Mouse (Mus musculus): ENCODE measurements around the gene Crispld2. TPM values are rescaled to one million over a fixed set of nuclear protein-coding genes. Genes with fewer than 3 reads are reported as not detected.

The Crispld2 gene
- total and polyA plus RNA-seq, 2 experiments from 2014 or later = 2.6 to 5.6 TPM

DNA sequence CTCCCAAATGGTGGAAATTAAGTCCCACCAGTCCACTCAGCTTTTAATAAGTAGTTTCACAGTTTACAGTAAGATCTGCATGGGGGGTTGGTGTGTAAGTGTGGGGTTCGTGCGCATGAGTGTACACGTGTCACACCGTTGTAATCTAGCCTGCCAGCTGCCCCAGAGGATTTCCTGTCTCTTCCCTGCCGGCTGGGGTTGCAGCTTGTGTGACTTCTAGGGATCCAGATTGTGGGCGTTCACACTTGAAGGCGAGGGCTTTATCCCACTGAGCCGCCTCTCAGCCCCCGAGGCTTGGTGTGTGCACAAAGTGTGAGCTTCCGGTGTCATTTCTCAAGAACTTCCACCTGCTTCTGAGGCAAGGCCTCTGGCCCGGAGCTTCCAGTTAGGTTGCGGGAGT lies 19.7 kb upstream of the Crispld2 start:
- ATAC-seq (no peak), DNase-seq (ENCODE audit: low spot score) (no peak)
- no peaks in the 10 kb centered on the region for H3K4me1 ChIP-seq (ENCODE audit: insufficient read depth, low read length)
- no peaks in the 10 kb centered on the region for H3K36me3 ChIP-seq (ENCODE audit: insufficient read depth, low read length)
- 0 out of 2 replicates have a peak, but pooled peaks cover under 1% of the 10 kb centered on the region for H3K9me3 ChIP-seq (ENCODE audit: low read length)
- no peak overlapping the region for H3K4me3 ChIP-seq (ENCODE audit: low read length)
- no peaks in the 10 kb centered on the region for H3K27me3 ChIP-seq (ENCODE audit: insufficient read depth, low read length)
- H3K27ac ChIP-seq = no peak overlapping the region
- 73% methylated on average over 12 of the region's 12 CpGs for WGBS
- H3K9ac ChIP-seq (replicated peaks; ENCODE audit: low read length) = no peak overlapping the region
- TF ChIP-seq CTCF (IDR thresholded peaks at IDR 0.05; ENCODE audit: low read depth) = no peak
- H3K4me2 ChIP-seq (ENCODE audit: low read depth, low read length) = no peak overlapping the region

GRCm38 (mm10) chr8:119978770-119979381 lies 13.4 kb upstream of the Crispld2 start:
- no peak overlapping the region for H3K27ac ChIP-seq
- H3K9me3 ChIP-seq (ENCODE audit: low read length) = no peaks in the 10 kb centered on the region
- no peak for TF ChIP-seq CTCF (IDR thresholded peaks at IDR 0.05; ENCODE audit: low read depth)
- H3K27me3 ChIP-seq (ENCODE audit: insufficient read depth, low read length) = no peaks in the 10 kb centered on the region
- WGBS = 51% methylated on average over 11 of the region's 11 CpGs
- ATAC-seq = no peak
- H3K9ac ChIP-seq (replicated peaks; ENCODE audit: low read length) = no peak overlapping the region
- no peaks in the 10 kb centered on the region for H3K4me1 ChIP-seq (ENCODE audit: insufficient read depth, low read length)
- H3K4me2 ChIP-seq (ENCODE audit: low read depth, low read length) = no peak overlapping the region
- no peaks in the 10 kb centered on the region for H3K36me3 ChIP-seq (ENCODE audit: insufficient read depth, low read length)
- H3K4me3 ChIP-seq (ENCODE audit: low read length) = no peak overlapping the region
- no peak for DNase-seq (ENCODE audit: low spot score)

GRCm38 (mm10) chr8:119981253-119981652 lies 11.0 kb upstream of the Crispld2 start:
- H3K4me1 ChIP-seq (ENCODE audit: insufficient read depth, low read length) = no peaks in the 10 kb centered on the region
- no peak overlapping the region for H3K9ac ChIP-seq (replicated peaks; ENCODE audit: low read length)
- no peaks in the 10 kb centered on the region for H3K9me3 ChIP-seq (ENCODE audit: low read length)
- H3K4me2 ChIP-seq (ENCODE audit: low read depth, low read length) = no peak overlapping the region
- WGBS = 79% methylated on average over 4 of the region's 4 CpGs
- DNase-seq (ENCODE audit: low spot score) (no peak), ATAC-seq (no peak)
- H3K4me3 ChIP-seq (ENCODE audit: low read length) = no peak overlapping the region
- H3K36me3 ChIP-seq (ENCODE audit: insufficient read depth, low read length) = no peaks in the 10 kb centered on the region
- H3K27me3 ChIP-seq (ENCODE audit: insufficient read depth, low read length) = no peaks in the 10 kb centered on the region
- TF ChIP-seq CTCF (IDR thresholded peaks at IDR 0.05; ENCODE audit: low read depth) = peak; percentile 43
- H3K27ac ChIP-seq = no peak overlapping the region

- no peaks in the 10 kb centered on the region for H3K9me3 ChIP-seq (ENCODE audit: low read length)
- DNase-seq (ENCODE audit: low spot score) = no peak
These were observed 8.2 kb upstream of the Crispld2 start for GRCm38 (mm10) chr8:119984085-119984484.

DNA sequence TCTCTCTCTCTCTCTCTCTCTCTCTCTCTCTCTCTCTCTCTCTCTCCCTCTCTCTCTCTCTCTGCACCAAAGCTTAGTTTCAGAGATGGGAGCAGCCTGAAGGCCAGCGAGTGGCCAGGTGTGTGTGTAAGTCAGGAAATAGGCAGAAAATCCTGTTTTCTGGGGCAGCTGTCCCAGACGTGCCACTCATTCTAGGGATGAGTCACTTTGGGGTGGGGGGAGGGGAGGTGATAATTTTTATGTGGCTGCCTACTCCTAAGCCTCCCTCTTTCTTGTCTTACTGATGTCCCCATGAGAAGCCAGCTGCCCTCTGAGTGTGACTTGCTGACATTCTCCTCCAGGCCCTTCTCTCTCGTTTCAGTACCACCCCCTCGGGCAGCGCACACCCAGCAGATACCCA lies 6.1 kb upstream of the Crispld2 start:
- DNase-seq (ENCODE audit: low spot score) (no peak), ATAC-seq (no peak)
- Histone ChIP-seq H3K4me2 (ENCODE audit: low read depth, low read length) (no peak overlapping the region), H3K36me3 (ENCODE audit: insufficient read depth, low read length) (no peaks in the 10 kb centered on the region), H3K4me1 (ENCODE audit: insufficient read depth, low read length) (no peaks in the 10 kb centered on the region), H3K4me3 (ENCODE audit: low read length) (no peak overlapping the region), H3K9ac (replicated peaks; ENCODE audit: low read length) (no peak overlapping the region), H3K9me3 (ENCODE audit: low read length) (no peaks in the 10 kb centered on the region), H3K27me3 (ENCODE audit: insufficient read depth, low read length) (no peaks in the 10 kb centered on the region), H3K27ac (no peak overlapping the region)
- TF ChIP-seq CTCF (IDR thresholded peaks at IDR 0.05; ENCODE audit: low read depth) = no peak
- 72% methylated on average over 5 of the region's 5 CpGs for WGBS

More at GRCm38 (mm10) chr8:119984085-119984484, 8.2 kb upstream of the Crispld2 start:
- no peaks in the 10 kb centered on the region for H3K27me3 ChIP-seq (ENCODE audit: insufficient read depth, low read length)
- H3K9ac ChIP-seq (replicated peaks; ENCODE audit: low read length) = no peak overlapping the region
- no peaks in the 10 kb centered on the region for H3K36me3 ChIP-seq (ENCODE audit: insufficient read depth, low read length)
- no peak overlapping the region for H3K27ac ChIP-seq
- TF ChIP-seq CTCF (IDR thresholded peaks at IDR 0.05; ENCODE audit: low read depth) = peak; percentile 41
- no peaks in the 10 kb centered on the region for H3K4me1 ChIP-seq (ENCODE audit: insufficient read depth, low read length)
- no peak overlapping the region for H3K4me2 ChIP-seq (ENCODE audit: low read depth, low read length)
- H3K4me3 ChIP-seq (ENCODE audit: low read length) = no peak overlapping the region
- no peak for ATAC-seq

DNA sequence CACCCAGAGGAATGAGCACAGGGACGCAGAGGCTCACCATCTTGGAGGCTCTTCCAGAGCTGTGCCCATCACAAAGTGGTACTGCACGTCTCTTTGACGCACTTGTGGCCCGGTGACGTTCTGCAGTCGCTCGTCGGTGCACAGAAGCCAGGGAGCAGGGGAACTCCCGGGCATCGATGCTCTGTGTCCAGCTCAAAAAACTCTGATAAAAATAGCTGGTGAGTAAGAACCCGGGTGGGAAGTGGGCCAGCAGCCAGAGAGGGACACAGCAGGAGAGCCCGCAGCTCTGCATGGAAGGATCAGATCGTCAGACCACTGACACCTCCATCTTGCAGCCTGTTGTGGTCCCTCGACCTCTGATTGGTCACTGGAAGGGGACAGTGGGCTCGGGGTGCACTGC lies 4.2 kb upstream of the Crispld2 start:
- H3K4me3 ChIP-seq (ENCODE audit: low read length) = no peak overlapping the region
- no peaks in the 10 kb centered on the region for H3K36me3 ChIP-seq (ENCODE audit: insufficient read depth, low read length)
- H3K4me2 ChIP-seq (ENCODE audit: low read depth, low read length) = no peak overlapping the region
- H3K4me1 ChIP-seq (ENCODE audit: insufficient read depth, low read length) = 0 out of 2 replicates have a peak, but pooled peaks cover 8% of the 10 kb centered on the region
- H3K9me3 ChIP-seq (ENCODE audit: low read length) = no peaks in the 10 kb centered on the region
- H3K27me3 ChIP-seq (ENCODE audit: insufficient read depth, low read length) = peaks cover 3% of the 10 kb centered on the region; the same call in 1 of the 2 replicates
- WGBS = 60% methylated on average over 15 of the region's 15 CpGs
- DNase-seq (ENCODE audit: low spot score) = no peak
- H3K27ac ChIP-seq = no peak overlapping the region
- ATAC-seq = no peak
- no peak overlapping the region for H3K9ac ChIP-seq (replicated peaks; ENCODE audit: low read length)
- TF ChIP-seq CTCF (IDR thresholded peaks at IDR 0.05; ENCODE audit: low read depth) = no peak

- no peak for TF ChIP-seq CTCF (IDR thresholded peaks at IDR 0.05; ENCODE audit: low read depth)
- no peak overlapping the region for H3K4me3 ChIP-seq (ENCODE audit: low read length)
These were observed 1.9 kb downstream of the Crispld2 start for GRCm38 (mm10) chr8:119994114-119994513.

More at GRCm38 (mm10) chr8:119994114-119994513, 1.9 kb downstream of the Crispld2 start:
- WGBS = 74% methylated on average over 7 of the region's 7 CpGs
- no peak overlapping the region for H3K9ac ChIP-seq (replicated peaks; ENCODE audit: low read length)
- H3K36me3 ChIP-seq (ENCODE audit: insufficient read depth, low read length) = no peaks in the 10 kb centered on the region
- H3K4me1 ChIP-seq (ENCODE audit: insufficient read depth, low read length) = 0 out of 2 replicates have a peak, but pooled peaks cover 8% of the 10 kb centered on the region
- no peak for ATAC-seq
- H3K27me3 ChIP-seq (ENCODE audit: insufficient read depth, low read length) = peaks cover 5% of the 10 kb centered on the region
- no peak for DNase-seq (ENCODE audit: low spot score)
- no peak overlapping the region for H3K4me2 ChIP-seq (ENCODE audit: low read depth, low read length)
- no peaks in the 10 kb centered on the region for H3K9me3 ChIP-seq (ENCODE audit: low read length)
- H3K27ac ChIP-seq = no peak overlapping the region
